Mouse (Mus musculus) heart, postnatal 0 days (tissue): Measurements from ENCODE around the gene Rab33b.

ENCODE experiments used
- CTCF ChIP-seq: IDR thresholded peaks from 2 replicates; pipeline ENCODE4 v1.5.1; 2016; ENCODE audit warnings: antibody characterized with exemption, control low read depth, low read depth
- EP300 ChIP-seq: IDR thresholded peaks from 2 replicates; pipeline ENCODE4 v1.6.1; 2016; ENCODE audit warnings: antibody characterized with exemption, low read depth

DNA sequence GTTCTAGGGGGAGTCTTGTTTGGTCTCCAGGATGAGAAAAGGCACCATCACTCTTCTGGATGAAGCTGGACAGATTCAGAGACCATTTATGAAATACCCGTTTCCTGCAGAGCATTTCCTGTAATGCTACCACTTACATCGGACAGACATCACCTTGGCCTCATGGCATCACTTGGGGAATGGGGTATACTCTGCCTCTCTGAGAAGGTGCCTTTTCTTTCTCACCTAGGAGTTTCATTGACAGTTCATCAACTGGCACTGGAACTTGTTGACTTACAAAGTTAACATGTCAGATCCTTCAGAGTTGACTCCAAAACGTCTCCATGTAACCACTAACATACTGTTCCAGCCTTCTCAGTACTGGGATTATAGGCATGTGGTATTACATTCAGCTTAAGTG lies 939 bp upstream of the Rab33b start:
- no peak for TF ChIP-seq CTCF
- no peak for TF ChIP-seq EP300
